Mouse (Mus musculus): Measurements from ENCODE around the gene Tbx19. TPM values are rescaled to one million over a fixed set of nuclear protein-coding genes. Genes with fewer than 3 reads are reported as not detected.

Tbx19 gene
- total and polyA plus RNA-seq, 3 experiments = 0.04 to 0.66 (median 0.44) TPM

GRCm38 (mm10) chr1:165108477-165108876, 52.1 kb downstream of the Tbx19 start:
- dilution Hi-C loops (cut with MboI; ENCODE audit: extremely low pct_ligation_motif_present, extremely low pct_unique_long_range_greater_than_20kb, low sequenced_read_pairs) = no loop called here
- in situ Hi-C loops (cut with MboI; ENCODE audit: low pct_ligation_motif_present, low pct_unique_long_range_greater_than_20kb, low sequenced_read_pairs) = loop anchor here (25.0 kb wide), 1 partner anchor 796 kb away; the partner anchor contains the start of genes Blzf1 and Nme7

GRCm38 (mm10) chr1:165106011-165106385, 54.6 kb downstream of the Tbx19 start:
- no peaks in the 10 kb centered on the region for H3K79me2 ChIP-seq (replicated peaks; ENCODE audit: control insufficient read depth, extremely low read depth, insufficient read depth, poor library complexity, severe bottlenecking)
- peaks cover 0 to 2% of the 10 kb centered on the region in 2 experiments; a peak in 1 of 4 replicates for H3K4me1 ChIP-seq (ENCODE audit: control insufficient read depth in 1 of 2, insufficient read depth in 2 of 2)
- H3K9me3 ChIP-seq (replicated peaks; ENCODE audit: low read length) = no peaks in the 10 kb centered on the region
- no peak overlapping the region for H3K9ac ChIP-seq (ENCODE audit: insufficient read depth, low read depth)
- no peak overlapping the region for H3K4me3 ChIP-seq (replicated peaks in 1 of 3; ENCODE audit: low read depth in 2 of 3, low read length in 2 of 3, poor library complexity in 1 of 3)
- H3K27me3 ChIP-seq (replicated peaks) = no peaks in the 10 kb centered on the region
- no peak overlapping the region for H3K4me2 ChIP-seq (ENCODE audit: insufficient read depth, low read depth, poor library complexity, severe bottlenecking)
- no peak overlapping the region for H3K27ac ChIP-seq (ENCODE audit: insufficient read depth, low read depth)
- no peak for TF ChIP-seq TBP (conservative IDR thresholded peaks at IDR 0.05; ENCODE audit: low read depth, low read length)
- TF ChIP-seq GABPA (IDR thresholded peaks at IDR 0.05; ENCODE audit: insufficient replicate concordance, low read depth, low read length) = no peak
- TF ChIP-seq ETS1 (conservative IDR thresholded peaks at IDR 0.05; ENCODE audit: low read depth, low read length) = no peak
- TF ChIP-seq CHD2 (IDR thresholded peaks at IDR 0.05; ENCODE audit: low read length) = no peak
- no peak for TF ChIP-seq EP300 (IDR thresholded peaks at IDR 0.05; ENCODE audit: low read length)
- TF ChIP-seq MAFK (IDR thresholded peaks at IDR 0.05; ENCODE audit: insufficient replicate concordance, low read length) = no peak
- no peak for TF ChIP-seq MXI1 (IDR thresholded peaks at IDR 0.05; ENCODE audit: low read depth, low read length)
- dilution Hi-C loops (cut with MboI; ENCODE audit: extremely low pct_ligation_motif_present, extremely low pct_unique_long_range_greater_than_20kb, low sequenced_read_pairs) = no loop called here
- H3K36me3 ChIP-seq (replicated peaks in 1 of 2; ENCODE audit: control insufficient read depth in 1 of 2, insufficient read depth in 1 of 2, low read length in 1 of 2) = no peaks in the 10 kb centered on the region
- DNase-seq (ENCODE audit: extremely low read depth) = no peak
- in situ Hi-C loops (cut with MboI; ENCODE audit: low pct_ligation_motif_present, low pct_unique_long_range_greater_than_20kb, low sequenced_read_pairs) = loop anchor here (25.0 kb wide), 1 partner anchor 794 kb away; the partner anchor contains the start of genes Blzf1 and Nme7

More at GRCm38 (mm10) chr1:165108477-165108876, 52.1 kb downstream of the Tbx19 start:
- Histone ChIP-seq H3K36me3 (replicated peaks in 1 of 2; ENCODE audit: control insufficient read depth in 1 of 2, insufficient read depth in 1 of 2, low read length in 1 of 2) (no peaks in the 10 kb centered on the region), H3K9me3 (replicated peaks; ENCODE audit: low read length) (no peaks in the 10 kb centered on the region), H3K4me2 (ENCODE audit: insufficient read depth, low read depth, poor library complexity, severe bottlenecking) (no peak overlapping the region), H3K4me3 (replicated peaks in 1 of 3; ENCODE audit: low read depth in 2 of 3, low read length in 2 of 3, poor library complexity in 1 of 3) (no peak overlapping the region), H3K27ac (ENCODE audit: insufficient read depth, low read depth) (no peak overlapping the region), H3K27me3 (replicated peaks) (no peaks in the 10 kb centered on the region), H3K79me2 (replicated peaks; ENCODE audit: control insufficient read depth, extremely low read depth, insufficient read depth, poor library complexity, severe bottlenecking) (no peaks in the 10 kb centered on the region), H3K4me1 (ENCODE audit: control insufficient read depth in 1 of 2, insufficient read depth in 2 of 2) (no peaks in the 10 kb centered on the region), H3K9ac (ENCODE audit: insufficient read depth, low read depth) (no peak overlapping the region)
- TF ChIP-seq E2F4 (IDR thresholded peaks at IDR 0.05; ENCODE audit: insufficient replicate concordance, low read depth, low read length) (no peak), ZKSCAN1 (IDR thresholded peaks at IDR 0.05; ENCODE audit: borderline replicate concordance, low read depth, low read length) (no peak), POLR2A (IDR thresholded peaks at IDR 0.05; ENCODE audit: low read depth, low read length) (no peak), PAX5 (IDR thresholded peaks at IDR 0.05; ENCODE audit: low read length) (no peak), ZNF384 (IDR thresholded peaks at IDR 0.05; ENCODE audit: low read depth, low read length) (no peak), CHD1 (IDR thresholded peaks at IDR 0.05; ENCODE audit: low read depth, low read length) (no peak), KAT2A (IDR thresholded peaks at IDR 0.05; ENCODE audit: insufficient replicate concordance, low read length) (no peak), MYC (IDR thresholded peaks at IDR 0.05; ENCODE audit: low read depth, low read length) (no peak), TBP (conservative IDR thresholded peaks at IDR 0.05; ENCODE audit: low read depth, low read length) (no peak), RAD21 (IDR thresholded peaks at IDR 0.05; ENCODE audit: low read depth, low read length) (no peak), POLR2AphosphoS2 (IDR thresholded peaks at IDR 0.05; ENCODE audit: low read depth, low read length) (no peak), ELF1 (IDR thresholded peaks at IDR 0.05; ENCODE audit: low read depth, low read length) (no peak), MAX (IDR thresholded peaks at IDR 0.05; ENCODE audit: low read length) (no peak), RCOR1 (conservative IDR thresholded peaks at IDR 0.05; ENCODE audit: low read depth, low read length) (no peak), UBTF (IDR thresholded peaks at IDR 0.05; ENCODE audit: low read depth, low read length) (no peak), IRF4 (IDR thresholded peaks at IDR 0.05; ENCODE audit: low read depth, low read length) (no peak), NELFE (IDR thresholded peaks at IDR 0.05; ENCODE audit: low read depth, low read length) (no peak), TCF12 (IDR thresholded peaks at IDR 0.05; ENCODE audit: low read depth, low read length) (no peak)
- DNase-seq (ENCODE audit: extremely low read depth) = no peak
